22 mouse cellular contexts compared by ENCODE assay signal in genomic region chr9:113735920-113736319, GRCm38 (mm10). TPM values are rescaled to one million over a fixed set of nuclear protein-coding genes. Genes with fewer than 3 reads are reported as not detected.
DNase-seq lines count a peak whose midpoint lies in the region; ATAC-seq lines count a peak whose summit lies in the region.
"Had no signal": no experiment of that assay in that cellular context is flagged by ENCODE, and none has a peak within 500 bp of the region (broad histone marks: within the 10 kb centered on the region; RNA-seq: fewer than 3 reads in every experiment).

No protein-coding gene starts in this region.

- no peaks in the 10 kb centered on the region for H3K27me3 ChIP-seq in liver, embryonic 13.5 days
- no peaks in the 10 kb centered on the region for H3K27me3 ChIP-seq in embryonic facial prominence, embryonic 13.5 days
- H3K27me3 ChIP-seq: embryonic facial prominence, embryonic 15.5 days; forebrain, embryonic 12.5 days had no signal

- intact Hi-C loops in heart, postnatal 10 days (cut with DNase I): no loop called here

- H3K4me2 ChIP-seq in liver, embryonic 13.5 days: no peak overlapping the region
- no peak overlapping the region for H3K4me2 ChIP-seq in embryonic facial prominence, embryonic 13.5 days
- H3K4me2 ChIP-seq: embryonic facial prominence, embryonic 15.5 days; forebrain, embryonic 12.5 days had no signal

- no peaks in the 10 kb centered on the region for H3K36me3 ChIP-seq in liver, embryonic 13.5 days
- H3K36me3 ChIP-seq in embryonic facial prominence, embryonic 13.5 days: no peaks in the 10 kb centered on the region
- H3K36me3 ChIP-seq: embryonic facial prominence, embryonic 15.5 days; forebrain, embryonic 10.5 days; forebrain, embryonic 12.5 days had no signal

- peaks cover 9% of the 10 kb centered on the region for H3K4me1 ChIP-seq in liver, embryonic 13.5 days (replicated peaks)
- peaks cover 7% of the 10 kb centered on the region for H3K4me1 ChIP-seq in embryonic facial prominence, embryonic 13.5 days

- H3K27ac ChIP-seq in liver, embryonic 13.5 days: no peak overlapping the region
- no peak overlapping the region for H3K27ac ChIP-seq in embryonic facial prominence, embryonic 13.5 days
- H3K27ac ChIP-seq: embryonic facial prominence, embryonic 15.5 days; forebrain, embryonic 10.5 days; forebrain, embryonic 12.5 days had no signal

- peak; percentile 30; the same call in 1 of the 2 replicates for ATAC-seq in liver, embryonic 13.5 days (ENCODE audit: low read depth)
- 0 out of 2 replicates have a peak, but pooled peaks have one; percentile 56 for ATAC-seq in embryonic facial prominence, embryonic 13.5 days (ENCODE audit: insufficient number of reproducible peaks, insufficient read depth, low FRiP score, low TSS enrichment, low read depth)
- ATAC-seq: forebrain, embryonic 14.5 days; forebrain, embryonic 16.5 days had no signal

- no peak overlapping the region for H3K4me3 ChIP-seq in liver, embryonic 13.5 days (replicated peaks)
- H3K4me3 ChIP-seq in embryonic facial prominence, embryonic 13.5 days: no peak overlapping the region
- H3K4me3 ChIP-seq: embryonic facial prominence, embryonic 15.5 days; erythroblast, embryonic 14.5 days; forebrain, embryonic 10.5 days; forebrain, embryonic 12.5 days had no signal

- no peak overlapping the region for H3K9ac ChIP-seq in liver, embryonic 13.5 days
- H3K9ac ChIP-seq in embryonic facial prominence, embryonic 13.5 days: no peak overlapping the region
- H3K9ac ChIP-seq: embryonic facial prominence, embryonic 15.5 days; forebrain, embryonic 12.5 days had no signal

- no peaks in the 10 kb centered on the region for H3K9me3 ChIP-seq in liver, embryonic 13.5 days (replicated peaks)
- no peaks in the 10 kb centered on the region for H3K9me3 ChIP-seq in embryonic facial prominence, embryonic 13.5 days
- H3K9me3 ChIP-seq: embryonic facial prominence, embryonic 15.5 days; forebrain, embryonic 10.5 days; forebrain, embryonic 12.5 days had no signal

- DNase-seq in heart, adult 11 months: peak; percentile 86
- no peak for DNase-seq in heart, postnatal 10 days
- no peak for DNase-seq in liver, embryonic 13.5 days
- DNase-seq in liver: no peak
- DNase-seq in lung, postnatal 25 days (ENCODE audit: low spot score): no peak
- DNase-seq: adrenal gland, adult 2 months; adrenal gland, postnatal 10 days; adrenal gland, postnatal 25 days; cerebellum, adult 11 months; cerebellum, adult 18-20 months; cerebellum, adult 8-10 months; cerebellum, adult 9-11 months; cerebellum, postnatal 14 days; cerebellum, postnatal 36 days; embryo, embryonic 11 days had no signal

RNA-seq across cellular contexts. Expression of gene Clasp2, which starts 5.4 kb away (rescaled TPM):
- 10 to 100 TPM; 45.0 to 46.9 TPM for total RNA-seq in heart, postnatal 10 days (2021)
- 11.7 and 14.6 TPM in 2 replicates for polyA plus RNA-seq in liver, embryonic 13.5 days (2015; fragmentation: Nextera tagmentation; extraction: Ambion mirVana)
- polyA plus RNA-seq in embryonic facial prominence, embryonic 13.5 days (2015; fragmentation: Nextera tagmentation; extraction: Ambion mirVana): 28.0 and 31.2 TPM in 2 replicates

RNA-seq across cellular contexts. Expression of gene Pdcd6ip, which starts 27.9 kb away (rescaled TPM):
- 10 to 100 TPM; 81.3 to 83.9 TPM for total RNA-seq in heart, postnatal 10 days (2021)
- 37.5 and 50.6 TPM in 2 replicates for polyA plus RNA-seq in liver, embryonic 13.5 days (2015; fragmentation: Nextera tagmentation; extraction: Ambion mirVana)
- 55.5 and 60.5 TPM in 2 replicates for polyA plus RNA-seq in embryonic facial prominence, embryonic 13.5 days (2015; fragmentation: Nextera tagmentation; extraction: Ambion mirVana)
